7 mouse cellular contexts compared by ENCODE assay signal in the genomic region with DNA sequence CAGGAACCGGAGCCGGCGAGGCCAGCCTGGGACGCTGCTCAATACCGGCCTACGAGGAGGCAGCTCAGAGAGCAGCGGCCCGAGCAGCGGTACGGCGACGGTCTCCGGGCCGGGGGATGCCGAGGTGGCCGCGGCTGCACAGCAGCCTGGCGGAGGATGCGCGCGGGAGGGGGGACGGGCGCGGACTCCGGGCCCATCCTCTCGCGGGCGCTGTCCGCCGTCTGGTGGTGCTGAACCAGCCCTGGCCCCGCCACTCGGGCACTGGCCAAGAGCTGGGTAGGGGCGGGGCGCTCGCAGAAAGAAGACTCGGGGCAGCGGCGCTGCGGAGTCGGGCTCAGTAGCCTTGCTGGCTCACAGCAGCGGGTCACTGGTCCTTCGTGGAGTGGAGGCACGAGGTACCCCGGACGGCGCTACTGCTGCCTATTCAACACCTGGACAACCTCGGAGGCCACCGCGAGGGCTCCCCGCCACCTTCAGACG. TPM values are rescaled to one million over a fixed set of nuclear protein-coding genes. Genes with fewer than 3 reads are reported as not detected.
A peak's percentile ranks its signal among the peaks of the same experiment; 100 is the strongest.
DNase-seq lines count a peak whose midpoint lies in the region; ATAC-seq and TF ChIP-seq lines count a peak whose summit lies in the region.

No protein-coding gene starts in this region.

- peak overlapping the region; percentile 100 for H3K4me2 ChIP-seq in embryonic facial prominence, embryonic 13.5 days
- peak overlapping the region; percentile 100 for H3K4me2 ChIP-seq in limb, embryonic 13.5 days (replicated peaks)
- peak overlapping the region; percentile 85 for H3K4me2 ChIP-seq in midbrain, embryonic 15.5 days

- H3K27ac ChIP-seq in bone marrow macrophage, adult 2 months (ENCODE audit: insufficient read depth, low read depth, low read length): no peak overlapping the region
- no peak overlapping the region for H3K27ac ChIP-seq in embryonic facial prominence, embryonic 13.5 days
- no peak overlapping the region for H3K27ac ChIP-seq in kidney, adult 2 months (ENCODE audit: insufficient read depth, low read depth, low read length)
- H3K27ac ChIP-seq in limb, embryonic 13.5 days: no peak overlapping the region
- H3K27ac ChIP-seq in midbrain, embryonic 15.5 days: peak overlapping the region; percentile 96
- H3K27ac ChIP-seq in spleen, adult 2 months (ENCODE audit: insufficient read depth, low read length): no peak overlapping the region

- peak overlapping the region; percentile 51; the same call in 1 of the 2 replicates for H3K9ac ChIP-seq in embryonic facial prominence, embryonic 13.5 days
- no peak overlapping the region for H3K9ac ChIP-seq in limb, embryonic 13.5 days
- peak overlapping the region; percentile 86 for H3K9ac ChIP-seq in midbrain, embryonic 15.5 days

- peaks cover 13% of the 10 kb centered on the region for H3K4me1 ChIP-seq in bone marrow macrophage, adult 2 months (ENCODE audit: control insufficient read depth, insufficient read depth, low read length)
- H3K4me1 ChIP-seq in embryonic facial prominence, embryonic 13.5 days: peaks cover 26% of the 10 kb centered on the region
- H3K4me1 ChIP-seq in kidney, adult 2 months (ENCODE audit: control insufficient read depth, insufficient read depth, low read length): 0 out of 2 replicates have a peak, but pooled peaks cover 5% of the 10 kb centered on the region
- H3K4me1 ChIP-seq in limb, embryonic 13.5 days: peaks cover 26% of the 10 kb centered on the region
- H3K4me1 ChIP-seq in midbrain, embryonic 15.5 days: peaks cover 55% of the 10 kb centered on the region
- H3K4me1 ChIP-seq in spleen, adult 2 months (ENCODE audit: control insufficient read depth, insufficient read depth, insufficient read length): peaks cover 16% of the 10 kb centered on the region

- peak; percentile 76 for ATAC-seq in embryonic facial prominence, embryonic 13.5 days (ENCODE audit: insufficient number of reproducible peaks, insufficient read depth, low FRiP score, low TSS enrichment, low read depth)
- ATAC-seq in limb, embryonic 13.5 days (ENCODE audit: low FRiP score, low read depth): peak; percentile 88
- ATAC-seq in midbrain, embryonic 15.5 days (replicated peaks): peak; percentile 78

- H3K27me3 ChIP-seq in embryonic facial prominence, embryonic 13.5 days: peaks cover 83% of the 10 kb centered on the region
- no peaks in the 10 kb centered on the region for H3K27me3 ChIP-seq in kidney, adult 2 months (replicated peaks; ENCODE audit: control insufficient read depth, insufficient read depth, low read length)
- H3K27me3 ChIP-seq in limb, embryonic 13.5 days: peaks cover 81% of the 10 kb centered on the region
- H3K27me3 ChIP-seq in midbrain, embryonic 15.5 days (replicated peaks): peaks cover 10% of the 10 kb centered on the region; the same call in 1 of the 2 replicates
- peaks cover 23% of the 10 kb centered on the region for H3K27me3 ChIP-seq in spleen, adult 2 months (ENCODE audit: control insufficient read depth, insufficient read depth, low read length)

- under 1% methylated on average over 51 of the region's 51 CpGs for WGBS in embryonic facial prominence, embryonic 13.5 days
- under 1% methylated on average over 48 of the region's 51 CpGs for WGBS in kidney, adult 2 months
- 0% methylated on average over 50 of the region's 51 CpGs for WGBS in limb, embryonic 13.5 days
- 0% methylated on average over 51 of the region's 51 CpGs for WGBS in midbrain, embryonic 15.5 days
- under 1% methylated on average over 51 of the region's 51 CpGs for WGBS in spleen, adult 2 months

- no peaks in the 10 kb centered on the region for H3K36me3 ChIP-seq in embryonic facial prominence, embryonic 13.5 days
- H3K36me3 ChIP-seq in kidney, adult 2 months (ENCODE audit: control insufficient read depth, insufficient read depth, low read length): no peaks in the 10 kb centered on the region
- no peaks in the 10 kb centered on the region for H3K36me3 ChIP-seq in limb, embryonic 13.5 days
- H3K36me3 ChIP-seq in midbrain, embryonic 15.5 days (replicated peaks): no peaks in the 10 kb centered on the region
- no peaks in the 10 kb centered on the region for H3K36me3 ChIP-seq in spleen, adult 2 months (ENCODE audit: control insufficient read depth, insufficient read depth, low read length)

- DNase-seq in heart, adult 9 months (ENCODE audit: low spot score in 2 of 2): peak; percentile 40 to 75
- DNase-seq in kidney, adult 2 months: peak; percentile 91
- peak; percentile 8 to 68 for DNase-seq in spleen, adult 2 months (ENCODE audit: low read depth in 1 of 2, low spot score in 2 of 2)

- H3K4me3 ChIP-seq in bone marrow macrophage, adult 2 months (ENCODE audit: insufficient read depth, low read length): peak overlapping the region; percentile 51
- H3K4me3 ChIP-seq in embryonic facial prominence, embryonic 13.5 days: peak overlapping the region; percentile 63
- no peak overlapping the region for H3K4me3 ChIP-seq in kidney, adult 2 months (ENCODE audit: insufficient read depth, low read depth, low read length)
- H3K4me3 ChIP-seq in limb, embryonic 13.5 days: peak overlapping the region; percentile 62
- peak overlapping the region; percentile 75 for H3K4me3 ChIP-seq in midbrain, embryonic 15.5 days
- peak overlapping the region; percentile 29; the same call in 1 of the 2 replicates for H3K4me3 ChIP-seq in spleen, adult 2 months (ENCODE audit: extremely low read depth, insufficient read depth, insufficient read length)

- H3K9me3 ChIP-seq in embryonic facial prominence, embryonic 13.5 days: no peaks in the 10 kb centered on the region
- H3K9me3 ChIP-seq in limb, embryonic 13.5 days: no peaks in the 10 kb centered on the region
- H3K9me3 ChIP-seq in midbrain, embryonic 15.5 days: no peaks in the 10 kb centered on the region

- no peak for TF ChIP-seq POLR2A in bone marrow macrophage, adult 2 months (IDR thresholded peaks at IDR 0.05; ENCODE audit: borderline replicate concordance, low read depth, low read length)
- TF ChIP-seq POLR2A in kidney, adult 2 months (IDR thresholded peaks at IDR 0.05; ENCODE audit: low read depth, low read length): no peak
- no peak for TF ChIP-seq POLR2A in spleen, adult 2 months (IDR thresholded peaks at IDR 0.05; ENCODE audit: low read depth, low read length)

- TF ChIP-seq CTCF in bone marrow macrophage, adult 2 months (IDR thresholded peaks at IDR 0.05; ENCODE audit: low read depth, low read length): no peak
- no peak for TF ChIP-seq CTCF in kidney, adult 2 months (conservative IDR thresholded peaks at IDR 0.05; ENCODE audit: insufficient read depth, insufficient read length, low read depth, low read length)
- TF ChIP-seq CTCF in spleen, adult 2 months (IDR thresholded peaks at IDR 0.05; ENCODE audit: extremely low read depth, insufficient read depth, insufficient read length, insufficient replicate concordance): no peak

RNA-seq across cellular contexts. Expression of gene Trim67, which starts 0.3 kb away (rescaled TPM):
- 0.09 TPM in 1 of 2 replicates, not detected in the other for polyA plus RNA-seq in bone marrow macrophage, adult 2 months (2012; ENCODE audit: insufficient read depth, insufficient read length, missing spikeins)
- 0.18 and 0.19 TPM in 2 replicates for polyA plus RNA-seq in embryonic facial prominence, embryonic 13.5 days (2015; fragmentation: Nextera tagmentation; extraction: Ambion mirVana)
- polyA plus RNA-seq in kidney, adult 2 months (2012; rRNA removed): 0.14 and 0.30 TPM in 2 replicates
- polyA plus RNA-seq in limb, embryonic 13.5 days (2015; fragmentation: Nextera tagmentation; extraction: Ambion mirVana): 0.03 and 0.06 TPM in 2 replicates
- polyA plus RNA-seq in midbrain, embryonic 15.5 days (2015; fragmentation: Nextera tagmentation; extraction: Ambion mirVana): 29.2 and 30.8 TPM in 2 replicates
- polyA plus RNA-seq in spleen, adult 2 months (2012; rRNA removed): 0.02 TPM in 1 of 2 replicates, not detected in the other

RNA-seq across cellular contexts. Expression of gene Fam89a, which starts 41.6 kb away (rescaled TPM):
- not detected in 2 replicates for polyA plus RNA-seq in bone marrow macrophage, adult 2 months (2012; ENCODE audit: insufficient read depth, insufficient read length, missing spikeins)
- 2.8 and 2.9 TPM in 2 replicates for polyA plus RNA-seq in embryonic facial prominence, embryonic 13.5 days (2015; fragmentation: Nextera tagmentation; extraction: Ambion mirVana)
- 1.9 TPM in 2 replicates for polyA plus RNA-seq in kidney, adult 2 months (2012; rRNA removed)
- 3.2 and 3.7 TPM in 2 replicates for polyA plus RNA-seq in limb, embryonic 13.5 days (2015; fragmentation: Nextera tagmentation; extraction: Ambion mirVana)
- polyA plus RNA-seq in midbrain, embryonic 15.5 days (2015; fragmentation: Nextera tagmentation; extraction: Ambion mirVana): 0.17 and 0.37 TPM in 2 replicates
- polyA plus RNA-seq in spleen, adult 2 months (2012; rRNA removed): 1.2 and 1.5 TPM in 2 replicates

Comparison
In these comparisons a context has a peak if more than half of its experiments do, and no peak if none do; other contexts are left out.
1. DNase-seq: peak in every context shown above with its lines; median percentile 91 in kidney, adult 2 months; 58 in heart, adult 9 months; 38 in spleen, adult 2 months.
2. RNA of gene Trim67, which starts 0.3 kb away (polyA plus RNA-seq): 29.2 to 30.8 TPM in midbrain, embryonic 15.5 days; 0.14 to 0.30 TPM in kidney, adult 2 months, 0.18 to 0.19 TPM in embryonic facial prominence, embryonic 13.5 days, 0.09 TPM in bone marrow macrophage, adult 2 months, 0.03 to 0.06 TPM in limb, embryonic 13.5 days and 0.02 TPM in spleen, adult 2 months; every median in the first group is over 10 times any median in the second.
3. Peak in every context shown above with its lines, with median percentiles within 50 percentile points of each other: ATAC-seq and H3K4me2 ChIP-seq.